In the genomic region with DNA sequence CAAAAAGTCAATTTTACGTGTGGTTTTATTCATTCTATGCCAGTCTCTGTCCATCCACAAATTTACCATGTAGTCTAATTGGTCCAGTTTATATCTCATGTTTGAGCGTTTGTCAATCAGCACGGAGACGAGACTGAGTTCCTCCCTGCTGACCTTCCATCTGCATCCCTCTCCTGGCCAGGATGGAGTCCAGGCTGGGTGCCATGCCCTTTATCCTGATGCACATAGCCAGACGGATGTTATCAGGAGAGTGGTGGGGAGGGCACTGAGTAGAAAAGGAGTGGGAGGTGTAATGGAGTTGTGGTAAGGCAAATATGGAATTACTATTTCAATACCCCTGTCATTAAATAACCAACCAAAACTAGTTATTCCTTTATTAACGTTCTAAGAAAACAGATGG, we compare ENCODE assay signal across 29 mouse cellular contexts.
DNase-seq lines count a peak whose midpoint lies in the region; ATAC-seq and TF ChIP-seq lines count a peak whose summit lies in the region.
"Had no signal": no experiment of that assay in that cellular context is flagged by ENCODE, and none has a peak within 500 bp of the region (broad histone marks: within the 10 kb centered on the region; RNA-seq: fewer than 3 reads in every experiment).

No protein-coding gene starts in this region.

- peak; percentile 37 for DNase-seq in midbrain, postnatal 0 days (ENCODE audit: low spot score)
- DNase-seq in midbrain, embryonic 11.5 days (ENCODE audit: low spot score, missing footprints): no peak
- DNase-seq in cerebellum, adult 2 months: peak; percentile 60 to 80
- peak; percentile 87 to 92 for DNase-seq in cerebellum, postnatal 14 days
- DNase-seq in spleen, postnatal 36 days (ENCODE audit: low spot score in 2 of 2): no peak
- no peak for DNase-seq in adrenal gland, adult 8-10 months
- DNase-seq: adrenal gland, postnatal 36 days; gastrocnemius, adult 2 months; gastrocnemius, postnatal 36 days; heart, adult 18-20 months; heart, postnatal 36 days; kidney, postnatal 14 days; layer of hippocampus, adult 9-11 months; liver, postnatal 0 days; spleen, adult 18-20 months; thymus, adult 2 months; thymus, postnatal 4 days had no signal

- TF ChIP-seq CTCF in midbrain, postnatal 0 days (IDR thresholded peaks at IDR 0.05): no peak
- no peak for TF ChIP-seq CTCF in cerebellum, adult 2 months (IDR thresholded peaks at IDR 0.05; ENCODE audit: borderline replicate concordance, insufficient read depth, low read depth, low read length)

- 90% methylated on average over 6 of the region's 6 CpGs for WGBS in midbrain, postnatal 0 days
- 86% methylated on average over 6 of the region's 6 CpGs for WGBS in midbrain, embryonic 11.5 days
- 22% methylated on average over 6 of the region's 6 CpGs for WGBS in cerebellum, adult 2 months

- no peaks in the 10 kb centered on the region for H3K4me1 ChIP-seq in midbrain, postnatal 0 days (ENCODE audit: insufficient read depth, low read length)
- no peaks in the 10 kb centered on the region for H3K4me1 ChIP-seq in midbrain, embryonic 11.5 days (ENCODE audit: control insufficient read depth, insufficient read depth, low read length)
- peaks cover 7% of the 10 kb centered on the region for H3K4me1 ChIP-seq in cerebellum, adult 2 months (ENCODE audit: control insufficient read depth, insufficient read depth, low read length)
- H3K4me1 ChIP-seq: forebrain, embryonic 15.5 days; hindbrain, embryonic 13.5 days; liver, embryonic 12.5 days; midbrain, embryonic 15.5 days had no signal

- H3K27ac ChIP-seq in midbrain, postnatal 0 days (ENCODE audit: low read depth, low read length): no peak overlapping the region
- no peak overlapping the region for H3K27ac ChIP-seq in midbrain, embryonic 11.5 days (ENCODE audit: low read depth, low read length)
- no peak overlapping the region for H3K27ac ChIP-seq in cerebellum, adult 2 months (ENCODE audit: insufficient read depth, low read length)
- H3K27ac ChIP-seq: forebrain, embryonic 15.5 days; gastrocnemius, adult 2 months; hindbrain, embryonic 13.5 days; limb, embryonic 12.5 days; liver, embryonic 12.5 days; macrophage; midbrain, embryonic 15.5 days; stomach, postnatal 0 days had no signal

- no peak for TF ChIP-seq POLR2A in cerebellum, adult 2 months (IDR thresholded peaks at IDR 0.05; ENCODE audit: borderline replicate concordance, insufficient read depth, low read length)

- no peaks in the 10 kb centered on the region for H3K27me3 ChIP-seq in midbrain, postnatal 0 days (ENCODE audit: insufficient read depth, low read length)
- no peaks in the 10 kb centered on the region for H3K27me3 ChIP-seq in midbrain, embryonic 11.5 days (ENCODE audit: control insufficient read depth, insufficient read depth, low read length)
- no peaks in the 10 kb centered on the region for H3K27me3 ChIP-seq in cerebellum, adult 2 months (ENCODE audit: control insufficient read depth, insufficient read depth, low read length)
- H3K27me3 ChIP-seq: forebrain, embryonic 15.5 days; hindbrain, embryonic 13.5 days; limb, embryonic 12.5 days; liver, embryonic 12.5 days; midbrain, embryonic 15.5 days had no signal

- H3K36me3 ChIP-seq in midbrain, postnatal 0 days (ENCODE audit: insufficient read depth, low read length): no peaks in the 10 kb centered on the region
- no peaks in the 10 kb centered on the region for H3K36me3 ChIP-seq in midbrain, embryonic 11.5 days (ENCODE audit: control insufficient read depth, insufficient read depth, low read length)
- H3K36me3 ChIP-seq: forebrain, embryonic 15.5 days; hindbrain, embryonic 13.5 days; limb, embryonic 12.5 days; liver, embryonic 12.5 days; midbrain, embryonic 15.5 days had no signal

- no peak; the same call in 1 of the 2 replicates for ATAC-seq in midbrain, postnatal 0 days (ENCODE audit: low FRiP score)
- ATAC-seq in midbrain, embryonic 11.5 days (ENCODE audit: low FRiP score): no peak
- ATAC-seq in erythroid progenitor cell, adult 5-6 weeks (replicated peaks; ENCODE audit: low FRiP score, poor library complexity, severe bottlenecking): no peak
- ATAC-seq: CD4-positive, CD25-positive, alpha-beta regulatory T cell, adult 4 months; forebrain, embryonic 15.5 days; intestine, postnatal 0 days; liver, embryonic 12.5 days; liver, postnatal 0 days; lung, postnatal 0 days; midbrain, embryonic 15.5 days had no signal

- H3K9ac ChIP-seq in midbrain, postnatal 0 days (replicated peaks; ENCODE audit: low read length, poor library complexity, severe bottlenecking): no peak overlapping the region
- H3K9ac ChIP-seq in midbrain, embryonic 11.5 days (ENCODE audit: low read length): no peak overlapping the region
- H3K9ac ChIP-seq: forebrain, embryonic 15.5 days; hindbrain, embryonic 13.5 days; limb, embryonic 12.5 days; liver, embryonic 12.5 days; liver, postnatal 0 days; midbrain, embryonic 15.5 days had no signal

- no peak overlapping the region for H3K4me3 ChIP-seq in midbrain, postnatal 0 days (ENCODE audit: low read depth, low read length)
- no peak overlapping the region for H3K4me3 ChIP-seq in midbrain, embryonic 11.5 days (ENCODE audit: low read depth, low read length)
- H3K4me3 ChIP-seq in cerebellum, adult 2 months (replicated peaks; ENCODE audit: insufficient read depth, low read depth, low read length): no peak overlapping the region
- H3K4me3 ChIP-seq: forebrain, embryonic 15.5 days; gastrocnemius, adult 2 months; hindbrain, embryonic 13.5 days; limb, embryonic 12.5 days; liver, embryonic 12.5 days; midbrain, embryonic 15.5 days had no signal

- no peaks in the 10 kb centered on the region for H3K9me3 ChIP-seq in midbrain, postnatal 0 days (ENCODE audit: low read length)
- no peaks in the 10 kb centered on the region for H3K9me3 ChIP-seq in midbrain, embryonic 11.5 days (ENCODE audit: control insufficient read depth, low read length)
- H3K9me3 ChIP-seq: forebrain, embryonic 15.5 days; hindbrain, embryonic 13.5 days; limb, embryonic 12.5 days; liver, embryonic 12.5 days; midbrain, embryonic 15.5 days had no signal

- H3K4me2 ChIP-seq in midbrain, postnatal 0 days (ENCODE audit: low read depth, low read length, poor library complexity, severe bottlenecking): no peak overlapping the region
- no peak overlapping the region for H3K4me2 ChIP-seq in midbrain, embryonic 11.5 days
- H3K4me2 ChIP-seq: forebrain, embryonic 15.5 days; heart, embryonic 11.5 days; hindbrain, embryonic 13.5 days; limb, embryonic 12.5 days; liver, embryonic 12.5 days; midbrain, embryonic 15.5 days had no signal

Comparison
In these comparisons a context has a peak if more than half of its experiments do, and no peak if none do; other contexts are left out.
1. DNase-seq: peak in midbrain, postnatal 0 days (single experiment), cerebellum, adult 2 months (2 of 2) and cerebellum, postnatal 14 days (2 of 2); none in midbrain, embryonic 11.5 days (single experiment), spleen, postnatal 36 days (0 of 2) and adrenal gland, adult 8-10 months (single experiment).